Mouse (Mus musculus) heart, embryonic 13.5 days (tissue): ENCODE measurements around the gene Abcb5. TPM values are rescaled to one million over a fixed set of nuclear protein-coding genes. Genes with fewer than 3 reads are reported as not detected.

Source experiments
- ATAC-seq: fragments of 200-750 bp; cut with Nextera tagmentation; 2 replicates; pipeline ENCODE4 v1.8.0; 2017; ENCODE audit warnings: moderate TSS enrichment; ENCODE audit not compliant: insufficient number of reproducible peaks, low FRiP score, low TSS enrichment; ENCODE audit errors: extremely low read depth
- H3K27ac ChIP-seq: fragments of 300-500 bp; sonication (generic); replicated peaks from 2 replicates; pipeline ENCODE4 v1.5.1; 2015; ENCODE audit warnings: moderate library complexity, mild to moderate bottlenecking, inconsistent platforms
- H3K27me3 ChIP-seq: fragments of 300-500 bp; sonication (generic); replicated peaks from 2 replicates; pipeline ENCODE4 v1.6.1; 2015; ENCODE audit warnings: mild to moderate bottlenecking, inconsistent platforms
- H3K36me3 ChIP-seq: fragments of 300-500 bp; sonication (generic); 2 replicates; pipeline ENCODE4 v1.6.1; 2015; ENCODE audit warnings: mild to moderate bottlenecking, inconsistent platforms
- H3K4me1 ChIP-seq: fragments of 300-500 bp; sonication (generic); 2 replicates; pipeline ENCODE4 v1.6.1; 2015; ENCODE audit warnings: inconsistent platforms
- H3K4me2 ChIP-seq: fragments of 300-500 bp; sonication (generic); 2 replicates; pipeline ENCODE4 v1.6.1; 2015; ENCODE audit warnings: inconsistent platforms, mild to moderate bottlenecking, moderate library complexity
- H3K4me3 ChIP-seq: fragments of 300-500 bp; sonication (generic); 2 replicates; pipeline ENCODE4 v1.5.1; 2015; ENCODE audit warnings: moderate library complexity, mild to moderate bottlenecking, inconsistent platforms
- H3K9ac ChIP-seq: fragments of 300-500 bp; sonication (generic); 2 replicates; pipeline ENCODE4 v1.6.1; 2015; ENCODE audit warnings: inconsistent platforms, mild to moderate bottlenecking, moderate library complexity
- H3K9me3 ChIP-seq: fragments of 300-500 bp; sonication (generic); 2 replicates; pipeline ENCODE4 v1.6.1; 2016; ENCODE audit warnings: inconsistent platforms
- WGBS: fragments of 180-500 bp; shearing (Covaris S2); methylation state at CpG from one replicate; pipeline ENCODE4 v1.1.7; 2015; ENCODE audit warnings: mixed read lengths; 5-methylcytosine and 5-hydroxymethylcytosine counted together
- polyA plus RNA-seq: library from polyadenylated mRNA; unstranded; fragments of >200 nt; fragmentation: Nextera tagmentation; extraction: Ambion mirVana; gene quantifications from 2 replicates; pipeline ENCODE4 v1.2.1, GENCODE M21; 2015

The Abcb5 gene
- polyA plus RNA-seq, 1 experiment from 2014 or later = not detected

GRCm38 (mm10) chr12:118882790-118883189 is 83.4 kb downstream of the Abcb5 start:
- no peak overlapping the region for H3K9ac ChIP-seq
- H3K4me3 ChIP-seq = no peak overlapping the region
- no peaks in the 10 kb centered on the region for H3K27me3 ChIP-seq
- H3K4me1 ChIP-seq = peaks cover 4% of the 10 kb centered on the region; the same call in 1 of the 2 replicates
- no peak for ATAC-seq
- H3K4me2 ChIP-seq = no peak overlapping the region
- no peak overlapping the region for H3K27ac ChIP-seq
- H3K36me3 ChIP-seq = no peaks in the 10 kb centered on the region
- H3K9me3 ChIP-seq = no peaks in the 10 kb centered on the region

GRCm38 (mm10) chr12:118872673-118873072 is 93.5 kb downstream of the Abcb5 start:
- Histone ChIP-seq H3K36me3 (no peaks in the 10 kb centered on the region), H3K4me3 (no peak overlapping the region), H3K4me2 (no peak overlapping the region), H3K9me3 (no peaks in the 10 kb centered on the region), H3K27ac (no peak overlapping the region), H3K9ac (no peak overlapping the region), H3K27me3 (peaks cover 1% of the 10 kb centered on the region; the same call in 1 of the 2 replicates), H3K4me1 (peaks cover 4% of the 10 kb centered on the region; the same call in 1 of the 2 replicates)
- 25% methylated on average over 8 of the region's 8 CpGs for WGBS
- no peak for ATAC-seq

- Histone ChIP-seq H3K27me3 (peaks cover 67% of the 10 kb centered on the region), H3K36me3 (no peaks in the 10 kb centered on the region), H3K9me3 (no peaks in the 10 kb centered on the region), H3K4me3 (no peak overlapping the region), H3K27ac (no peak overlapping the region), H3K4me1 (peaks cover 4% of the 10 kb centered on the region; the same call in 1 of the 2 replicates), H3K9ac (no peak overlapping the region), H3K4me2 (no peak overlapping the region)
- ATAC-seq = no peak
- 4% methylated on average over 7 of the region's 7 CpGs for WGBS
Measured at GRCm38 (mm10) chr12:118856151-118856550, 110.1 kb downstream of the Abcb5 start.

GRCm38 (mm10) chr12:118854831-118855453 is 111.3 kb downstream of the Abcb5 start:
- Histone ChIP-seq H3K36me3 (no peaks in the 10 kb centered on the region), H3K9me3 (no peaks in the 10 kb centered on the region), H3K27ac (no peak overlapping the region), H3K9ac (peak overlapping the region; percentile 72), H3K4me3 (peak overlapping the region; percentile 60), H3K4me1 (peaks cover 4% of the 10 kb centered on the region; the same call in 1 of the 2 replicates), H3K27me3 (peaks cover 79% of the 10 kb centered on the region), H3K4me2 (peak overlapping the region; percentile 80)
- under 1% methylated on average over 34 of the region's 34 CpGs for WGBS
- peak; percentile 74 for ATAC-seq

DNA sequence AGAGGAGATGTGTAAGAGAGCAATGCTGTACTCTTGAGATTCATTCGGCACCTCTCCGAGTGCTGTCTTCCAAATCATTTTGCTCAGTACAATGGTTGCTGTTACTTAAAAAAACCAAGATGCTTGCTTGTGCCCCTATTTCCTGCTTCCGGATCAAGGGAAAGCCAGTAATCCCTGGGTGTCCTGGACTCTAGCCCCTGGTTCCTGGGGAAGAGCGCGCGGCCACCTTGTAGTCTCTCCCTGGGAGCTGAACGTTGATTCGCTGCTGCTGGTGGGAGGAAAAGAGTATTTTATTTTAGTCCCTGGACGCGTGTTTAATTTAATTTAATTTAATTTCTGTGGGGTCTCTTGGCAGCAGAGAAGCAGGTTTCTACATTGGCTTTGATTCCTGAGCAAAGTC is 111.8 kb downstream of the Abcb5 start:
- Histone ChIP-seq H3K4me3 (peak overlapping the region; percentile 60), H3K4me1 (peaks cover 7% of the 10 kb centered on the region), H3K9me3 (no peaks in the 10 kb centered on the region), H3K36me3 (no peaks in the 10 kb centered on the region), H3K4me2 (peak overlapping the region; percentile 80), H3K27me3 (peaks cover 83% of the 10 kb centered on the region), H3K9ac (peak overlapping the region; percentile 72), H3K27ac (no peak overlapping the region)
- WGBS = under 1% methylated on average over 10 of the region's 10 CpGs
- no peak; the same call in 1 of the 2 replicates for ATAC-seq

GRCm38 (mm10) chr12:118853331-118853730 is 112.9 kb downstream of the Abcb5 start:
- no peak for ATAC-seq
- no peak overlapping the region for H3K4me3 ChIP-seq
- H3K27ac ChIP-seq = no peak overlapping the region
- H3K9ac ChIP-seq = no peak overlapping the region
- 9% methylated on average over 3 of the region's 3 CpGs for WGBS
- peaks cover 90% of the 10 kb centered on the region for H3K27me3 ChIP-seq
- no peaks in the 10 kb centered on the region for H3K36me3 ChIP-seq
- H3K4me2 ChIP-seq = no peak overlapping the region
- no peaks in the 10 kb centered on the region for H3K9me3 ChIP-seq
- peaks cover 18% of the 10 kb centered on the region for H3K4me1 ChIP-seq

- Histone ChIP-seq H3K27me3 (peaks cover 92% of the 10 kb centered on the region), H3K4me2 (no peak overlapping the region), H3K36me3 (no peaks in the 10 kb centered on the region), H3K27ac (no peak overlapping the region), H3K9ac (no peak overlapping the region), H3K9me3 (no peaks in the 10 kb centered on the region), H3K4me3 (no peak overlapping the region), H3K4me1 (peaks cover 35% of the 10 kb centered on the region)
- ATAC-seq = no peak
- WGBS = 30% methylated on average over 12 of the region's 12 CpGs
Measured at GRCm38 (mm10) chr12:118850851-118851410, 115.3 kb downstream of the Abcb5 start.

- no peaks in the 10 kb centered on the region for H3K36me3 ChIP-seq
- peaks cover 35% of the 10 kb centered on the region for H3K4me1 ChIP-seq
- H3K4me3 ChIP-seq = 0 out of 2 replicates have a peak overlapping the region, but pooled peaks have one; percentile 60
- no peaks in the 10 kb centered on the region for H3K9me3 ChIP-seq
- WGBS = 1% methylated on average over 11 of the region's 11 CpGs
- no peak overlapping the region for H3K27ac ChIP-seq
- peak overlapping the region; percentile 89; the same call in 1 of the 2 replicates for H3K4me2 ChIP-seq
- H3K27me3 ChIP-seq = peaks cover 93% of the 10 kb centered on the region
- ATAC-seq = no peak
- H3K9ac ChIP-seq = no peak overlapping the region
Measured at GRCm38 (mm10) chr12:118849996-118850395, 116.2 kb downstream of the Abcb5 start.

GRCm38 (mm10) chr12:118849203-118849861 is 116.9 kb downstream of the Abcb5 start:
- Histone ChIP-seq H3K4me3 (peak overlapping the region; percentile 60), H3K9me3 (no peaks in the 10 kb centered on the region), H3K4me1 (peaks cover 33% of the 10 kb centered on the region), H3K9ac (no peak overlapping the region), H3K27me3 (peaks cover 93% of the 10 kb centered on the region), H3K36me3 (no peaks in the 10 kb centered on the region), H3K4me2 (peak overlapping the region; percentile 89), H3K27ac (no peak overlapping the region)
- no peak for ATAC-seq
- under 1% methylated on average over 78 of the region's 78 CpGs for WGBS

GRCm38 (mm10) chr12:118848496-118849202 is 117.6 kb downstream of the Abcb5 start:
- Histone ChIP-seq H3K36me3 (no peaks in the 10 kb centered on the region), H3K27ac (no peak overlapping the region), H3K4me1 (peaks cover 31% of the 10 kb centered on the region), H3K9ac (0 out of 2 replicates have a peak overlapping the region, but pooled peaks have one; percentile 14), H3K27me3 (peaks cover 93% of the 10 kb centered on the region), H3K4me2 (peak overlapping the region; percentile 89), H3K9me3 (no peaks in the 10 kb centered on the region), H3K4me3 (peak overlapping the region; percentile 60)
- ATAC-seq = no peak
- WGBS = under 1% methylated on average over 80 of the region's 80 CpGs

DNA sequence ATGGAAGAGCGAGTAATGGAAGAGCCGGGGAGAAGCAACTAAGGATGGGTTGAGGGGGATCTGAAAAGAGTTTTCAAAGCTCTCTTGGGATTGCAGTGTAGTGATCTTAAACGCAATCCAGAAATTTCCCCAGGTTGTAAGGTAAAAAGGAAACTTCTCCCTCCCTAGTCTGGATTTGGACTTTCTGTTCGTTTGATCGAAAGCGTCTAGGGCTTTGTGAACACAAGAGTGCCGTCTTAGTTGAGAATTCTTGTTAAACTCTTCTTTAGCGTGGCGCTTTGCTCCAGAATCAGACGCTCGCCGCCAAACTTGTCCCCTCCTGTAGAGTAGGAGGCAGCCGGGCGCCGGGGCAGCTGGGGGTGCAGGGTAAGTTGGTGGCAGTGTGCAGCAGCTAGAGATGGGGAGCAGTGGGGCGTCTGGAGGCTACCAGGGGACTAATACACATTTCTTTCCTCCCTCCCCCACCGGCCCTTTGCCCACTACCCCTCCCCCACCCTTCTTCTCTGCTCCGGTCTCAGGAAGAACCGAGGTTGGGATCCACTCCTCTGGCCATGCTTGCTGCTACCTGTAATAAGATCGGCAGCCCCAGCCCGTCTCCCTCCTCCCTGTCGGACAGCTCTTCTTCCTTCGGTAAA is 118.2 kb downstream of the Abcb5 start:
- Histone ChIP-seq H3K4me2 (peak overlapping the region; percentile 89), H3K27me3 (peaks cover 93% of the 10 kb centered on the region), H3K4me3 (peak overlapping the region; percentile 60), H3K9ac (0 out of 2 replicates have a peak overlapping the region, but pooled peaks have one; percentile 14), H3K27ac (no peak overlapping the region), H3K36me3 (no peaks in the 10 kb centered on the region), H3K9me3 (no peaks in the 10 kb centered on the region), H3K4me1 (peaks cover 32% of the 10 kb centered on the region)
- 2% methylated on average over 23 of the region's 23 CpGs for WGBS
- no peak for ATAC-seq
